Mouse (Mus musculus) left cerebral cortex, adult 11 months (tissue): ENCODE measurements around the gene Vcpkmt.
A peak's percentile ranks its signal among the peaks of the same experiment; 100 is the strongest.
"Not testable (repeated sequence)": the region's sequence is repeated elsewhere in the genome, so short reads cannot be mapped to it uniquely, and the experiment has no call there.

ENCODE experiments used
- DNase-seq: peaks from one replicate; pipeline ENCODE4 v3.0.0; 2022; ENCODE audit warnings: low spot score

The Vcpkmt gene

DNA sequence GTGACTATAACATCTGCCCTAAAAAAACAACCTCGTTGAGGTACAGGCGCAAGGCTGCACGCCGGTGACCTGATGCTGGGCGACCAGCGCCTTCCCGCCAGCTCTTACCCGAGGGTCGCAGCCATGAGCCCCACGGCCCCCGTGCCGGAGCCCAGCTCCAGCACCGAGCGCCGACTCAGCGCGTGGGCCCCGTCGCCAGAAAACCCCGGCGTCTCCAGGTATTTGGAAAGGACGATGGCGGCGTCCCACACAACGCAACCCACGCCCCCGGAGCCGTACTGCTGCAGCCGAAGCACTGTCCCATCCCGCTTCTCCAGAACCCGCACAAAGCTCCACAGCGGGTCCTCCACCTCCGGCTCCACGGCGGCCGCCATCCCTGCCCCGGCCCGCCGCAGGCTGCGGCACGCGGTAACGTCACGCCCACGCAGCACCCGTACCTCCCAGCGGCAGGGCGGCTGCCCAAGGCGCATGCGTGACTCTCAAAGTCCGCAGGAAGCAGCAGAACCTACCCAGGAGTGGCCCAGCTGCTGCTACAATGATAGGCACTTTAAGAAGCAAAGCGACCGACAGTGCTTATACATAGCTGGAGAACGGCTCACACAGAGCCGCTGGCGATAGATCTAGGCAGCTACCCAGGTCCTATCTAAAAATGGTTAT, at the start of gene Vcpkmt:
Gene Vcpkmt, minus strand, starts transcription at position 416 of the 657 bp plus-strand sequence.
- DNase-seq, result peak; percentile 83

DNA sequence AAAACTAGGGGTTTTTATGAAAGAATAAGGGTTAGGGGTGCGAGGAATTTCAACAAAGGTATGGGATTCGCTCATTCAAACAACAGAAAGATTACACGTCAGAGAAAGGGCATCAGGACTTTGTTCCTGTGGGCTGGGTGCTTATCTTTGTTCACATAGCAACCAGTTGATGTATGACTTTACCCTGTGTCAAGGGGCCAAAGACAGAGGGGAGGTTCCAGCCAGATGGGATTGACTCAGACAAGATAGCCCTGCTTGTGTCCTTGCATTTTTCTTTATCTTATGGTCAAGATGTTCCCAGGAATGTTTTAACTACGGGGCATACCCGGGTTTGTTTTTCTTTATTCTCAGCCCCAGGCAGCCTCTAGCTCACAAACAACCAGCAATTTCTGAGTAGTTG, 35.8 kb upstream of the Vcpkmt start:
- not testable (repeated sequence) for DNase-seq

DNA sequence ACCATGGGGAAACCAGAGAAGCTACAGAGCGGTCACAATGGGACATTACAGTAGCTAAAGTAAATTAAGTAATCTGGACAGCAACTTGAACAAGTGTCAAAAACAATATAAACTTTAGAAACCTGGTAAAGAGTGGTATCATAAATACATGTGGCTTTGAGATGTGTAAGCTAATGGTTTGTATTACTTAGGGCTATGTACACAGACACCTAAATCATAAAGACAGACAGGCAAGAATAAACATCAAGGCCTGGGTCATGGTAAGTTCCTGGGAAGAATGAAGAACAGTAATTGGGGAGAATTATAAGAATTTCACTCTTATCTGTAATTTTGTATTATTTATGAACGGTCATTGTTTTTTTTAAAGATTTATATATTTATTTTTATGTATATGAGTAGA, 21.5 kb upstream of the Vcpkmt start:
- DNase-seq, result no peak

DNA sequence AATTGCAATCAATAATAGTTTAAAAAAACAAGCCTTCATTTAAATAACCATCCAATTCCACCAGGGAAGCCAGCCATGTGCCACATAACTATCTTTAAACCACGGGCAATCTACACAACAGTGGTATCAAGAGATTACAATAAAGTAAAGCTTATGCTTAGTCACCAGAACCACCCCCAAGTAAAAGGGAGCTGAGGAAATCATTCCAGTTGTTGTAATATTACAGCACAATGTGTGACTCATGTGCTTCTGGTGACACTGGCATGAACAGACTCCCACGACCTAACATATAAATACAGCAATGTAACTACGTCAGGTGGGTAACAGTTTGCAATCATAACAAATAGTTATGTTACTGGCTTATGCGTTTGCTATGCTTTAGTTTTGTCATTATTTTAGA, 14.6 kb upstream of the Vcpkmt start:
- DNase-seq, result no peak

DNA sequence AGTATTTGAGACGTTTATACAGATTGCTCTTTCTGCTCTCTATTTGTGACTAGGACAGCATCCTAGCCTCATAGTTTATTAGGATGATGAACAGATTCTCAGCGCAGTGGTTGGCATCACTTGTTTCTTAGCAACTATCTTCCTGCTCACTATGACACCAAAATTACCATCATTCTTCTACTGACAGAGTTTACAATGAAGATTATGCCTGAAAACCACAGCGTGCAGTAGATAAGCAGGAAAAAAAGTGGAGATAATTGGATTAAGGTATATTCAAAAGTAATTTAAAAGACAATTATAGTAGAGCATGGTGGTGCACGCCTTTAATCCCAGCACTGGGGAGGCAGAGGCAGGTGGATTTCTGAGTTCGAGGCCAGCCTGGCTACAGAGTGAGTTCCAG, 10.3 kb upstream of the Vcpkmt start:
- DNase-seq, result no peak

DNA sequence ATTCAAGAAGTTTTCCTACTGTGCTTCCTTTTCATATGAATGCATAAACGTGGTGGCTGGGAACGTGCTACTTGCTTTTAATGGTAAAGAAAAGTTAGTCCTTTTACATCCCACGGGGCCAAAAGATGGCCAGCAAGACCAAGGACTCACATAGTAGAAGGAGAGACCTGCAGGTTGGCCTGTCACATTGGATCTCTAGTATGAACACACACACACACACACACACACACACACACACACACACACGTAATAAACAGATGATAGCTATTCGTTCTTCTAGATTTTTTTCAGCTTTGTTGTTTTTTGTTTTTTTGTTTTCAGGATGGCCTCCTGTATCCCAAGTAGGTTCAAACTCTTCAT, 422 bp upstream of the Vcpkmt start:
- no peak for DNase-seq

DNA sequence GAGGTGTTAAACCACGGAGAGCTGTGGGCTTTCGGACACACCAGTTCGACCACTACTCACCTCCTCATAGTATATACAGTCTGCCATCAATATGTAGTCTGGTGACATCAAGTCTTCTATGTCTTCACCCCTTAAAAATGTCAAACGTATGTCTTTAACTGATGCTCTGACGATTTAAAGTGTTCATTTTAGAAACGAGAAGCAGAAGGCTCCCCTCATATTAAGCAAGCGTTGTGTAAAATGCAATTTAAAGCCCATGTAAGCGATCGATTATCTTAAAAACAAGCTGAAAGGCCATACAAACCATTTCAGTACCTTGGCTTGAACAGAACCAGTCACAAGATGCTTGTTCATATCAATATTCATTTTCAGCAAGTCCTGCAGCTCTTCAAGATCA, 614 bp downstream of the Vcpkmt start:
- no peak for DNase-seq

DNA sequence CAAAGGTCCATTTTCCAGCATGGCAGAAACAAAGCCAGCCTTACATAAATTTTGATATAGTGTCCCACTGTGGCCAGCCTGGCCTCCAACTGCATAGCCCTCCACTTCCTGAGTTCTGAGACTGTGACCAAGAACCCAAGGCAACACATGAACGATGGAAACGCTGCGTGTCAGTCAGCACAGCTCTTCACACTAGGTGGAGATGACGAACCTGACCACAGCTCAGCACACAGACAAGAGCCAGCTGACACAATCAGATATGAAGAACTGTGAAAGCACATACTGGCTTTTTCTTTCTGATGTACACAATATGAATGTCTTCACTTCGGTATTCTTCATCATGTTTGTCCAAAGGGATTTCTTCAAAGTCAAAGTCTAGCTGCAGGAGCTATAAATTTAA, 3.2 kb downstream of the Vcpkmt start:
- DNase-seq, result no peak

DNA sequence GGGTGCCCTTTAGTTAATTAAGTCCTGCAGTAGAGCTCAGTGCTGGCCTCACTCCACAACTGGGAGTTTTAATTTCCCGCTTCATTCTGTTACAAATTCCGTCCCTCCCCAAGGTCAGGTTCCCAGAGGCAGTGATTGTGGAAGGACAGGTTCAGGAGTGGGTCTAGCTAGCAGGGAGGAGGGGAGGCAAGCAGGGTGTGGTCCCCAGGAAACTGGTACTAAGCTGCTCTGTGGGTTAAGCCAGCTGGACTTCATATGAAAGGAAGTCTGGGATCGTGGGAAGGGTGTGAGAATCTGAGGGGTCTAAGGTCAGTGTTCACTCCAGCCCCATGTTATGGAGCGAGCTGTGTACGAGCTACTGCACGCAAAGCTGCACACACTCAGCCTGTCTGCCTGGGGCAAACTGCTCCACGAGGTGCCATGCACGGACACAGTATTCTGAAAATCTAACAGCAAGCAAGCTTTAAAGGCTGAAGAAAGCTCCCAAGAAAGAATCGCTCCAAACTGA, 6.7 kb downstream of the Vcpkmt start:
- DNase-seq, result no peak

DNA sequence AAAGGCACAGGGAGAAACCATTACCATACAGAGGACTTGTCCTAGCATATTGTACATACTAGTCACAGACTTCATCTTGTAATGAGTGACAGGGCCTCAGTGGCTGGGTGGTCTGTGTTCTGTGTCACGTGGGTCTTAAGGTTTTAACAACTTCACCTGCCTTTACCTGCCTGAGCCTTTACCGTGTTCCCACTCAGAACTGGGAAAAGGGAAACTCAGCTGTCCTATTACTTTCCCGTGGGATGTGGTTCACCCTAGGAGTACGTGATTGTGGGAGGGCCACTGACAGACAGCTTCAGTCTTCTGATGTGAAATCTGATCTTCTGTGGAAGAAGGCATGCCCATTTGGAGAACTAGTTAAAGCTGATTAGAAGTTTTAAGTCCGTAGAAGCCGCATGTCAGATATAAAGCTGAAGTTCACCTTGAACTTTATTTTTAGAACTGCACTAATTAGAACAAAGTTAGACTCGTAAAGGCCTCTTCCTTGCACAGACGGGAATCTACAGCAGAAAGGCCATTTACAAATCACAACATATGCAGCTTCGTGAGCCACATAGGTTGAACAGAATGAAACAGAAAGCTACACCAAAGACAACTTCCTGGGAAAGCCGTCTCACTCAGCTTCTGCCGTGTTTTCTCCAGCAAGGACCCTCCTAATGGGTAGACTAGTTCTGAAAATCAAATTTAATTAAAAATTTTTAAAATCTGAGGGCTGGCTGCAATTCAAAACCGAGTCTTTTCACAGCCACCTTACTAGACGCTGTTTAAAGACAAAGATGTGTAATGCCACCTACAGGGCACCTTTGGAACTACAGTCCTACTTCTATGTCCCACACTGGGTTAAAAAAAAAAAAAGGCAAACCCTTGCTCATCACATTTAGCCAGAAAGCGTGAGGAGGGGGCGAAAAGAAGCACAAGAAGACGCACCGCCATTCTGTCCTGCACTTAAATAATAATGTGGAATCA, 8.6 kb downstream of the Vcpkmt start:
- DNase-seq, result peak; percentile 67

DNA sequence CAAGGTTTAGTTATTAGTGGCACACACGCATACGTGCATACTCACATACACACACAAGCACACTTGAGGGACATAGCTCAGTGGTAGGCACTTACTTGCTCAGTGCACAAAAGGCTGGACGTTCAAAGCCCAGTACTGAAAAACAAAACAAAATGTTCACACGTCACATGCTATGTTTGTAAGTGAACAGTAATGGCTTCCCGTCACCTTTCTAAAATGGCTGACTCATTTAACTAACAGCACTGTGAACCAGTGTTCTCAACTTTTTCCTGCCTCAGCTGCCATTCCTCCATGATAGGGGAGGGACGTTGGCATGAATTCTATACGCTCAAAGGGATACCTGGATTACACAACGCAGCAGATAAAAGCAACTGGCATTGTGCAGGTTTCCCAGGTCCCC, 9.6 kb downstream of the Vcpkmt start:
- no peak for DNase-seq

DNA sequence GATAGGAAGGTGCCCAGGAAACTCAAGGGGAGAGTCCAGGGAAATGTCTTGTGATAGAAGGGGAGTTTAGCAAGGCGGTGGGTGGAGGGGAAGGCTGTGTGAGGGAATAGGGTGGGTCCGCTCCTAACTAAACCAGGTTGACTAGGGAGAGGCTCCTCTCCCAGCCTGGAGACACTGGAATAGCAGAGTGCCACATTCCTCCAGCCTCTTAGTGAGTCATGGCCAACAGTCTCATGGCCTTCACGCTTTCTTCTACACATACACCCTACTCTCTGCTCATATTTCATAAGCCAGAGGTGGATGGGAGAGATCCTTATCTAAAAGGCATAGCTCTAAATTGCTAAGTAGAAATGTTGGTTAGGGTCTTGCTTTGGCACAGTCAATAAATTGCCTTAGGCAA, 12.9 kb downstream of the Vcpkmt start:
- no peak for DNase-seq

DNA sequence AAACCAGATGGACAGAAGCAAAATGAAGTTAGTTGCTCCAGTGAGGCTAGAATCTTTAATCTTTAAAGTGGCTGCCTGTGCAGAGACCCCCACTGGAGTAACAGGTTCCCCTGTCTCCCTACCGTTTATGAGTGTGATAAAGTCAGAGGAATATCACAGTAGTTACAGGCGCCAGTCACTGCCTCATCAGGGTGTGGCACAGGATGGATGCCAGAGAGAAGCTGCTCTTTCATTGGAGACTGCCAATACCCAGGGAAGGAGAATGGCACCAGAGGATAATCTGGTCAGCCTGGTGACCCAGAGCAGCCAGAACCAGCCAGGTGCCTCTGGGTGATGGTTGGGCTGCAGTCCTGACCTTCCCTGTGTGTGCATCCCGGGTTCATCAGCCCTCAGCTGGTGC, 14.6 kb downstream of the Vcpkmt start:
- DNase-seq, result no peak

DNA sequence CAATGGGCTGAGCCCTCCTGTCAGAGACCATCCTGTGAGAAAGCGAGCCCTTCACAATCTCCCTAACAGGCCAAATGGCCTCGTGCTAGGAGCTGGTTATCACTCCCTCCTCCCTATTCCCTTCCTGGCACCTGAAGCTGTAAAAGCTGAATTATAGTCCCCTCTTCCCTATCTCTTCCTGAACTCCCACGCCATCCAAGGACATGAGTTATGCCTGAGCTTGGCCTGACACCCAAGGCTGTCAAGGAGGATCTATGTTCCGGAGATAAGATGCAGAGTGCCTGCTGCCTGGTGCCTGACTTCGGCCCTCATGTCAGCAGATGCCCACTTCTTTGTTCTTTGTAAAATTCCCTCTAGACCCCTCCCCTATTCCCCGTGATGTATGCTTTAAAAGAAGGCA, 21.8 kb downstream of the Vcpkmt start:
- not testable (repeated sequence) for DNase-seq

DNA sequence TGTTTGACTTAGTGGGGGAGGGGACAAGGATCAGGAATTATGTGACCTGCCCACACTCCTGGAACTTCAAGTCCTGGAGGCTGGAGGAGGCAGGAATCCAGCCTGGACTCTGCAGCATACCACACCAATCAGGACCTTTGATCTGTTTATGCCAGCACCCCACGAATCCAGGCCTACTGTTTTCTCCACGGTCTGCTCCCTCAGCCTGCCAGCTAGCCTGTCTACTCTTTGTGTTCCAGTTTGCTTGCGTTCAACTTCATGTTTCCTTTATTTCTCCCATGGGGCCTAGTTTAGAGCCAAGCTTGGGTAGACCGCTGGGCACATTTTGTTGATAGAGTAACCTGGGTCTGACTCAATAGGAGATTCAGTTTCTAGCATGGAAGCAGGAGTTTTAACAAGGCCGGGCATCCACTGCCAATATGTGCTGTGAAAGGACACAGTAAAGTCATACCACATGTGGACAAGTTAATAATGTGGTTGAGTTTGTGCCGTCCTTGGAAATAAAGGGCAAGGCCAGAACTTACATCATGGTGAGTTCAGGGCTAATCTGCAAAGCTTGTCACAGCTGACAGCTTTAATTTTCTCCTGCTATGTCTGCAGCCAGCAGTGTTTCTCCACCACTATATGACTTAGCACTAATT, 26.5 kb downstream of the Vcpkmt start:
- DNase-seq, result no peak

DNA sequence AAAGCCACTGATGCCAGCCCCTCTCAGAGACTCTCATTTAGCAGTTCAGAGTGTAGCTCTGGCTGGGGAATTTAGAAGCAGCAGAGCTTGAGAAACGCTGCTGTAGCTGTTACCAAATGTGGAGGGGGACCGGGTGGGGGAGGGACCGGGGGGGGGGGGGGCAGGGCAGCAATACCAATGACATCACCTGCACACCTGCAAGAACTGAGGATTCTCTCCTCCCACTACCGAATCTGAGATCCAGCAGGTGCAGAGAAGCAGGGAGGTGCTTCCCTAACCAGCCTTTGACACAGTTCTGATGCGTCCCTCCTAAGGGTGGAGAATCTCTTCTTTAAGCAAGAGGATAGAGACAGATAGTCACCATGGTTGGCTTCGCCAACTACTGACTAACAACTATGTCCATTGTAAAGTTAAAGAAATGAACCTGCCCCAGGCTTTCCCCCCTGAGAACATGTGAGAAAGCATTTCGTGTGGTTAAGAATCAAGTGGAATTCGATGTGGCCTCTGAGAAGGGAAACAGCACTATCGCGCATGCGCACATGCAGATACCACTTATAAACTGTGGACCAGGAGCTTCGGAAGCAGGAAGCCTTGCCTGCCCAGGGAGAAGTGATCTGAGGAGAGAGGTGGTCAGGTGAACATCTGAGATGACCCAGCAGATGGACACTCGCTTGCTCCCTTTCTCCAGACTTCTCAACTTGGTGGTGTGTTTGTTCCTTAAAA, 37.2 kb downstream of the Vcpkmt start:
- no peak for DNase-seq

DNA sequence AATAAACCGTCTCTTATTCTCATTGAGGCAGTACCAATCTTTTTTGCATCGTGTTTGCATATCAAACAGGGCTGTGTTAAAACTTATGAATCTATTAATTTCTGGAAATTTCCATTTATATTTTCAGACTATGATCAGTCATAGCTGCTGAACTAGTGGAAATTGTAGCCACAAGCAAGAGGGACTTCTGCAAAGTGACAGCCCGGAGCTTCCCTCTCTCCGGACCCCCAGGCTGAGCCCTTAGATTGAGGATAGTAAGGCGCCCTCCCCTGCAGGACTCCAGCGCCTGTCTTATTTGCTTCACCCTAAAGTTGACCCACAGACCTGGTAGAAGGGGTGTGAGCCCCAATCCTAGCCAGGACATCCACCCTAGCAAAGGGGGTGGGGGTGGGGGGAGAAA, 37.8 kb downstream of the Vcpkmt start:
- DNase-seq, result no peak

DNA sequence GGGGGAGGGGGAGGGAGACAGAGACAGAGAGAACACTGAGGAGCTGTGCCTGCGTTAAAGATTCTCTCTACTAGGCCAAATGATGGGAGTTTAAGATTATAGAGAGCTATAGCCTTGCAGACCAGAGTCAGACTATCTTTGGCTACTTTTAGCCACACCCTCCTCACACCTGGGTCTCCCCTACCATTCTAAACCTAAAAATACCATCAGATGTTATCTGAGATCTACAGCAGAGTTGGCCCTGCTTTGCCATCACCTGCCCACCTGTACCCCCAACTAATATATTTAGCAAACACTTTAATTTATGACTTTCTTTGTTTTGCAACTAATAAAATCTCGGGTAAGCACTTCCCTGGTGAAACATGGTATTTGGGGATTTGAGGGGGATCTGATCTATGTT, 38.3 kb downstream of the Vcpkmt start:
- DNase-seq, result no peak

DNA sequence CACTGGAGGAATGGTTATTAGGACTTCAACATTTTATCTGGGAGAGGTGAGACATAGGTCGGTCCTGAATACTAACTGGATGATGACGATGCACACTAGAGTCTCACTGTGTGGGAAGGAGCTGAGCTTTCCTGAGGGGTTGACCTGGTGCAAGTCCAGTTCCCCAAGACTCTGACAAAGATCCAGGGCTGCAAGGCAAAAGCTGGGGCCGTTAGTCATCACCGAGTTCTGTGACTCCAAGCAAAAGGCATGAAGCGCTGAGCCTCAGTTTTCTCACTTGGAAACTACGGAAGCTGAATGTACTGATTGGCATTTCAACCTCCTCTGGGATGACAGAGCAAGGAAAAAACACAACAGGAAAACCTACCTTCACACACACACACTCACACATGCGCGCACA, 40.5 kb downstream of the Vcpkmt start:
- DNase-seq, result no peak

DNA sequence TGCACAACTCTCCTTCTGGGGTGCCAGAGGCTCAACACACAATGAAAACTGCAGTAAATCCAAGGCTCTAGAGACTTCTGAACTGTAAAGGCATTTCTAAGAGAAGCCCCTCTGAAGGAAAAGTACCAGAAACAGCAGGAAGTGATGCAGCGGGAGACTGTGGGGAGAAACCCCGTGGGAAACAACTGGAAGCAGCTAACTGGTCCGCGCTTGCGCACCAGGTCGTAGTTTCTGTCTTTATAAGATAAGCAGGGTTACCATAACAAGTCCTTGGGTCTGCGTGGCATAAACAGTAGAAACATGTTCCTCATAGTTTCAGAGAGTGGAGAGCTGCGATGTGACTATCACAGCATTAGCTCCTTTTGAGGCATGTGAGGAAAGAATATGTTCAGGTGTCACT, 41.2 kb downstream of the Vcpkmt start:
- no peak for DNase-seq

DNA sequence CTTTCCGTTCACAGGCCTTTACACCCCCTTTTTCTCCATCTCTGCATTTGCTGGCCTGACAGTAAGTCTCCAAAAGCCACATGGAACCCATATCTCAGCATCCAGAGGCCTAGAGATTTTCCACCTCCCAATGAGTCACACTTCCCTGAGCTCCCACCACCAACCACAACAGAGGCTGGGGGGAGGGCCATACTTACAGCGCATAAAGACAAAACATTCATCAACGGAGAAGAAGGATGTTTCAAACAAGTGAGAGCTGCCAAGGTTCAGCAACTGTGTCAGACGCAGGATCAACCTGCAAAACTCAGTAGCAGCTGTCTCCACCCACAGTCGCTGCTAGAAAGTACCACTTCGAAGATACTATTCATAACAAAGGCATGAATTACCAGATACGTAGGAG, 43.5 kb downstream of the Vcpkmt start:
- no peak for DNase-seq

DNA sequence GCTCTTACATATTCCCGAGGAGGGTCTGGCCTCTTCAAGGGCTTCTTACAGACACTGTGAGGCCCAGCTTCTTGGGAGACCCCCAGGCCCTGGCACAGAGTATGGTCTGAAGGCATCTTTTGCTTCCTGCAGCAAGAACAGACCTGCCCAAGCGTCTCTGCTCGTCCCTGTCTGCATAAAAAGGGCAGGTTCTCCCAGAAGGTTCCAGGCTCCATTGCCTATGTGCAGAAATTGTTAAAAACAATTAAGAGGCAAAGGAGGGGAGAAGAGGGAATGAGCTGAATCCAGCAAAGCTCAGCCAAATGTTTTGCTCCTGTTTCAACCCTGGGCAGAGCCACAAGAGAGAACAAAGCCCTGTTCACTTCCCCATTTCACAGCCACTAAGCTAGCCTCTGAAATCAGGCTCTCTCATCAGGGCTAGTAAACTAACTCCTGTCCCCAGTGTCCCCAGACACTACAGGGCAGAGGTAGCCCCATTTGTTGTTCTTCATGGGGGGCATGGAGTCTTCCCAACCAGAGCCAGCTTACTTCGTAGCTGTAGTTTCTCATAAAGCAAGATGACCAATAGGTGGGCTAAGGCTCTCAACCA, 44.4 kb downstream of the Vcpkmt start:
- DNase-seq, result no peak
